Mouse (Mus musculus) embryonic fibroblast, embryonic 13.5 days (primary cell): Measurements from ENCODE around the gene Tpcn1. TPM values are rescaled to one million over a fixed set of nuclear protein-coding genes. Genes with fewer than 3 reads are reported as not detected.

Source experiments
- H3K27ac ChIP-seq: 2 replicates; pipeline ENCODE4 v1.5.1; 2012; ENCODE audit warnings: low read length, control low read depth, inconsistent platforms; ENCODE audit not compliant: insufficient read depth
- H3K4me1 ChIP-seq: 2 replicates; pipeline ENCODE4 v1.6.1; 2011; ENCODE audit warnings: low read length; ENCODE audit not compliant: control insufficient read depth, insufficient read depth
- H3K4me3 ChIP-seq: 2 replicates; pipeline ENCODE4 v1.5.1; 2011; ENCODE audit warnings: mild to moderate bottlenecking, control low read depth, low read length; ENCODE audit not compliant: insufficient read depth
- CTCF ChIP-seq: IDR thresholded peaks from 2 replicates; pipeline ENCODE4 v1.5.1; 2011; ENCODE audit warnings: mild to moderate bottlenecking, control low read depth, low read length, moderate library complexity, borderline replicate concordance; ENCODE audit not compliant: insufficient read depth
- POLR2A ChIP-seq: IDR thresholded peaks from 2 replicates; pipeline ENCODE4 v1.6.1; 2011; ENCODE audit warnings: low read depth, mild to moderate bottlenecking, control low read depth, low read length, moderate library complexity
- polyA plus RNA-seq: library from polyadenylated mRNA; stranded (reverse); fragments of >200 nt; gene quantifications from 2 replicates; pipeline ENCODE4 v1.2.4, GENCODE M21; 2011; ENCODE audit warnings: low read depth; ENCODE audit not compliant: missing spikeins, insufficient read length

Gene Tpcn1
- polyA plus RNA-seq, 1 experiment: 22.2 TPM

GRCm38 (mm10) chr5:120570289-120570897 lies 18.1 kb downstream of the Tpcn1 start:
- H3K4me1 ChIP-seq: peaks cover 15% of the 10 kb centered on the region
- no peak overlapping the region for H3K27ac ChIP-seq
- TF ChIP-seq CTCF (no peak), POLR2A (no peak)

GRCm38 (mm10) chr5:120569791-120570190 lies 18.7 kb downstream of the Tpcn1 start:
- Histone ChIP-seq H3K4me3 (no peak overlapping the region), H3K4me1 (peaks cover 15% of the 10 kb centered on the region), H3K27ac (no peak overlapping the region)
- TF ChIP-seq CTCF (no peak), POLR2A (no peak)

More at GRCm38 (mm10) chr5:120570289-120570897, 18.1 kb downstream of the Tpcn1 start:
- H3K4me3 ChIP-seq: no peak overlapping the region

- TF ChIP-seq CTCF: no peak
- no peak for TF ChIP-seq POLR2A
- Histone ChIP-seq H3K4me3 (no peak overlapping the region), H3K27ac (no peak overlapping the region), H3K4me1 (peaks cover 15% of the 10 kb centered on the region)
These were observed 19.5 kb downstream of the Tpcn1 start for GRCm38 (mm10) chr5:120568964-120569363.

GRCm38 (mm10) chr5:120568336-120568768 lies 20.1 kb downstream of the Tpcn1 start:
- no peak for TF ChIP-seq POLR2A
- no peak for TF ChIP-seq CTCF
- H3K27ac ChIP-seq: no peak overlapping the region
- H3K4me3 ChIP-seq: no peak overlapping the region
- peaks cover 16% of the 10 kb centered on the region for H3K4me1 ChIP-seq

GRCm38 (mm10) chr5:120567761-120568211 lies 20.7 kb downstream of the Tpcn1 start:
- H3K4me3 ChIP-seq: no peak overlapping the region
- TF ChIP-seq POLR2A: no peak
- no peak for TF ChIP-seq CTCF
- H3K4me1 ChIP-seq: peaks cover 21% of the 10 kb centered on the region
- no peak overlapping the region for H3K27ac ChIP-seq

- Histone ChIP-seq H3K4me1 (peaks cover 24% of the 10 kb centered on the region), H3K4me3 (no peak overlapping the region), H3K27ac (peak overlapping the region; percentile 17)
- TF ChIP-seq CTCF: no peak
- TF ChIP-seq POLR2A: peak; percentile 38; the same call in 1 of the 2 replicates
These were observed 21.2 kb downstream of the Tpcn1 start for GRCm38 (mm10) chr5:120567253-120567701.

GRCm38 (mm10) chr5:120566681-120567252 lies 21.7 kb downstream of the Tpcn1 start:
- H3K27ac ChIP-seq: peak overlapping the region; percentile 17
- H3K4me1 ChIP-seq: peaks cover 24% of the 10 kb centered on the region
- no peak overlapping the region for H3K4me3 ChIP-seq
- TF ChIP-seq CTCF (no peak), POLR2A (no peak)

- no peak for TF ChIP-seq CTCF
- no peak for TF ChIP-seq POLR2A
- Histone ChIP-seq H3K27ac (no peak overlapping the region), H3K4me1 (peaks cover 25% of the 10 kb centered on the region), H3K4me3 (no peak overlapping the region)
These were observed 22.4 kb downstream of the Tpcn1 start for GRCm38 (mm10) chr5:120566101-120566500.

GRCm38 (mm10) chr5:120565171-120565905 lies 23.1 kb downstream of the Tpcn1 start:
- peaks cover 24% of the 10 kb centered on the region for H3K4me1 ChIP-seq
- TF ChIP-seq CTCF (no peak), POLR2A (no peak)
- H3K4me3 ChIP-seq: no peak overlapping the region
- no peak overlapping the region for H3K27ac ChIP-seq
